Mouse (Mus musculus): ENCODE measurements around the gene Ermp1. TPM values are rescaled to one million over a fixed set of nuclear protein-coding genes. Genes with fewer than 3 reads are reported as not detected.

Ermp1 gene
- total RNA-seq, 2 experiments from 2014 or later = 8.0 to 8.2 TPM

- no peak for DNase-seq (ENCODE audit: low spot score)
Measured at GRCm38 (mm10) chr19:29661974-29662580, 13.9 kb upstream of the Ermp1 start.

- DNase-seq (ENCODE audit: low spot score) = no peak
Measured at GRCm38 (mm10) chr19:29660835-29661764, 12.9 kb upstream of the Ermp1 start.

DNA sequence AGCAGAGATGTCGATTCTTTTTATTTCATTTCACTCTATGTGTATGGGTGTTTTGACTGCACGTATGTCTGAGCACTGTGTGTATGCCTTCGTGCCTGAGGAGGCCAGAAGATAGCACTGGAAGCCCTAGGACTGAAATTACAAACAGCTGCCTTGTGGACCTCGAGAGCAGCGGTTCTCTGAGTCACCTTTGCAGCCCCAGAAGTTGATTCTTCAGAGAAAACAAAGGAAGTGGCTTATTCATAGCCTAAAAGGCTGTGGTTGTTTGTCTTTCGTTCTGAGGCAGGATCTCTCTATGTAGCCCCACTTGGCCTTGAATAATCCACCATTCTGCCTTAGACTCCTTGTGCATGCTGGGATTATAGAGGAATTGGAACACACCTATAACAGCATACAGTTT, 11.5 kb upstream of the Ermp1 start:
- DNase-seq (ENCODE audit: low spot score) = no peak

DNA sequence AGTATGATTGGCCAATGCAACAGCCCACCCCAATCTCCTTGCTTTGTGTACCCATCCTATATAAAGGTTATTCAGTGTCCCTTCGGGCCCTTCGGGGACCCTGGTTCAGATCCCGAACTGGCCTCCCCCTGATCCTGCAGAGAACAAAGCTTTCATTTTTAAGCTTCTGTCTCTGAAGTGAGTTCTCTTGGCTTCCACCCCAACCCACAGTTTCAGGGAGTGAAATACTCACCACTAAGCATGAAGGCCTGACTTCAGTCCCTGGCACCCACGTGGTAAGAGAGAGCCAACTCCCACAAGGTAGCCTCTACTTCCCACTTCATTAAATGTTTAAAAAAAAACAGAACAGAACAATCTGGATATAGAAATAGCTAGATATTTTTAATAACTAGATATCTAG, 10.6 kb upstream of the Ermp1 start:
- no peak for DNase-seq (ENCODE audit: low spot score)

DNA sequence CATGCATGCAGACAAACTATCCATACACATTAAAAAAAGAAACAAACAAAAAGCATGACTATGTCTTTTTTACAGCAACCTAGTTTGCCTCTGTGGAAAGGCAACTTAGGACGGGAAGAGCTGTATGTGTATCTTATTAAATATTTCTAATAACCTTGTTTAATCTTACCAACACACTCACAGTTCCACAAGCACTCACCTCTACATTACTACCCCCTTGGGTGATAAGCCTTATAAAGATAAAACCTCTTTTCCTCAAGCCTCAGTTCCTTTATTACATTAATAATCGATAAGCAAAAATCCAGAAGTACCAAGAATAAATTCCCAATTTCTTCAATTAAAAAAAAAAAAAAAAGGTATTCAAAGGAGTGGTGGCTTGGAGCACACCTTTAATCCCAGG, 9.3 kb upstream of the Ermp1 start:
- no peak for DNase-seq (ENCODE audit: low spot score)

DNA sequence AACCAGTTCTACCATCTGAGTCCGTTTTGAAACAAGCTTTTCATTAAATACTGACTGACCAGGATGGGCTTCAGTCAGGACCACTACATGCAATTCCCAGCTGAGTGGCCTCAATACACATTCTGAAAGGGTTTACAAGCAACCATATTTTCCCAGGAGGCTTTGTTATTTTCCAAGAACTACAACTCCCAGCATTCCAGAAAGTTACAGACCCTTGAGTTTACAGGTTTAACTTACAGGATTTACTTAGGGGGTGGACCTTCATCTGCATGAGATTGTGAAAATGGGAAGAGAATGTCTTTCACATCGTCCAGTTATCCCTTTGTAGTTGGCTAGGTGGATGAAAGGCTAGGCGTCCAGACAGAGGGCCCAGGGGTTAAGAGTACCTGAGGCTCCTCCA, 8.8 kb upstream of the Ermp1 start:
- no peak for DNase-seq (ENCODE audit: low spot score)

- no peak for DNase-seq (ENCODE audit: low spot score)
Measured at GRCm38 (mm10) chr19:29656620-29657019, 8.4 kb upstream of the Ermp1 start.

GRCm38 (mm10) chr19:29656029-29656428, 7.8 kb upstream of the Ermp1 start:
- no peak for DNase-seq (ENCODE audit: low spot score)

- no peak for DNase-seq (ENCODE audit: low spot score)
Measured at GRCm38 (mm10) chr19:29655148-29655547, 6.9 kb upstream of the Ermp1 start.

GRCm38 (mm10) chr19:29653768-29654265, 5.6 kb upstream of the Ermp1 start:
- DNase-seq (ENCODE audit: low spot score) = no peak

DNA sequence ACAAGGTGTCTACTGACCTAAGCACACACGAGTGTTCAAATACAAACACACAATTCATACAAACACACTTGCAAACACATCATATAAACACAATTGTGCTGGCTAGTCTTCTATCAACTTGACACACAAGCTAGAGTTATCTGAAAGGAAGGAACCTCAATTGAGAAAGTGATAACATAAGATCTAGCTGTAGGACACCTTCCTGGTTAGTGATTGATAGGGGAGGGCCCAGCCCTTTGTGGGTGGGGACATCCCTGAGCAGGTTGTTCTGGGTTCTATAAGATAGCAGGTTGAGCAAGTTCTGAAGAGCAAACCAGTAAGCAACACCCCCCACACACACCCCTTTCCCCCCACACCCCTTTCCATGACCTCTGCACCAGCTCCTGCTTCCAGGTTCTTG, 1.5 kb upstream of the Ermp1 start:
- DNase-seq (ENCODE audit: low spot score) = no peak

GRCm38 (mm10) chr19:29648550-29648914, 317 bp upstream of the Ermp1 start:
- DNase-seq (ENCODE audit: low spot score) = no peak

DNA sequence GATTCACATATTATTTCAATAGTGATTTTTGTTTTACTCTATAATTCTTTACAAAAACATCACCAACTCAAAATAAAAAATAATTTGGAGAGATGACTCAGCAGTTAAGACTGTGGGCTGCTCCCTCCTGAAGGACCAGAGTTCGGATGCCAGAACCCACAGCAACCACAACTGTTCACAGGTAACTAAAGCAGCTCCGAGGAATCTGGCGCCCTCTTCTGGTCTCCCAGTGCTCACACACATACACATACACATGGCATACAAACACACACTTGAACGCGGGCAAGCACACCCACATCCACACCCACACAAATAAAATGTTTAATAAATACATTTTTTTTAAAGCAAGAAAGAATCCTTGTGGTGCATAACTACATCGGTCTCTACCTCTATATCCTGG, 3.5 kb downstream of the Ermp1 start:
- DNase-seq (ENCODE audit: low spot score) = no peak

DNA sequence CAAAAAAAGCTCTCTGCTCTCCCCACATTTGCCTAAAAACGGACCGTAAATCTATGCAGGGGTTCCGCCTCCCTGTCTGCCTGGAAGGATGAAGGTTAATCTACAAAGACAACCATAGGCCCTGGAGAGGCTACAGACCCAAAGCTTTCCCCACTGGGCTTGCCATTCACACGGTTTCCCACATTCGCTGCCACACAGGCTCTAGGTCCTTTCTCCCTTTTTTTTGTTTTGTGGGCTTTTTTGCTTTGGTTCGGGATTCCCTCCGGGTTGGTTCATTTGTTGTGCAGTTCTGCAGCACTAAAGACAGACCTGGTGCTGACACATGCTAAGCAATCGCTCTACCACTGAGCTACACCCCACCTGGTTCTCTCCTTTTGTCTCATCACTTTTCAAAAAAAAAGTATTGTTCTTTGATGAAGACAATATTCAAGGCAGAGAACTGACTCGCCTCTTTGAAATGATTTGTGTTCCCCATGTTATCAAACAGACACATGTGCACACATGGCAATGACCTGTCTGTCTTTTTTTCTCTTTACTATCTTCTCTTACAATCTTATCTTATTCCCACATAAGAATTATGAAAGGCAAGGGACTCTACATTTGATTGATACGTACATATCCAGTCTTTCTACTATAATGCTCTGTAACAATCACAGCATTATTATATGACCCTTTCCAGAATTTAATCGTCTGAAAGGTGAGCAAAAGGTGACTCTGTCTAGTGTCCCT, 4.9 kb downstream of the Ermp1 start:
- no peak for DNase-seq (ENCODE audit: low spot score)

DNA sequence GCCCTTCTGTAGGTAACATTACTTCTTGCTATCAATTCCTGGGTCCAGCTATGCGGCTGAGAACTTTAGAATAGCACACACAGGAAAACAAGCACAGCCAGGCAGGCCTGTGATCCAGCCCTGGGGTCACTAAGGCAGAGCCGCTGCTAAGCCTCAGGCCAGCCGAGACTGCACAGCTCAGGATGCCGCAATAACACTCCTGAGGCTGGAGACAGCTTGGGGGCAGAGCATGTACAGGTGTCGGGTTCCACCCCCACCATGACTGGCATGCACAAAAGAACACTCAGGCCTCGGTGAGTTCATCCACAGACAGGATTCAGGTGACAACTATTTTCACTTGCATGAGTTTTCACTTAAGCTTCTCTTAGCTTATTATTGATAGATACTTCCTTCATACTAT, 6.0 kb downstream of the Ermp1 start:
- no peak for DNase-seq (ENCODE audit: low spot score)

DNA sequence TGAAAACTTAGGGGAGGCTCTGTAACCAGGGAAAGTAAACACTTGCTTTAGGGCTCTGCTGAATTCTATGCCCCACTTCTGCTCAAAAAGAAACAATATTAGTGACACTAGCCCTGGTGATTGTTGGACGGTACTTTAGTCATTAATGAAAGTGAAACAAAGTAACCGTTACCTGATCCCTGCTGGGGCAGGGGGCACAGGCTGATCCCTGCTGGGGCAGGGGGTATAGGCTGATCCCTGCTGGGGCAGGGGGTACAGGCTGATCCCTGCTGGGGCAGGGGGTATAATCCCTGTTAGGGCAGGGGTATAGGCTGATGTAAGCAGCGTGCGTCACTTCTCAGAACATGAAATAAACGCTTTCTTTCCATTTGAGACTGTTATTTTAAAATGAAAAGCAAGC, 6.7 kb downstream of the Ermp1 start:
- no peak for DNase-seq (ENCODE audit: low spot score)

- no peak for DNase-seq (ENCODE audit: low spot score)
Measured at GRCm38 (mm10) chr19:29641055-29641454, 7.2 kb downstream of the Ermp1 start.

GRCm38 (mm10) chr19:29612102-29612501, 36.1 kb downstream of the Ermp1 start:
- no peak for DNase-seq (ENCODE audit: low spot score)

DNA sequence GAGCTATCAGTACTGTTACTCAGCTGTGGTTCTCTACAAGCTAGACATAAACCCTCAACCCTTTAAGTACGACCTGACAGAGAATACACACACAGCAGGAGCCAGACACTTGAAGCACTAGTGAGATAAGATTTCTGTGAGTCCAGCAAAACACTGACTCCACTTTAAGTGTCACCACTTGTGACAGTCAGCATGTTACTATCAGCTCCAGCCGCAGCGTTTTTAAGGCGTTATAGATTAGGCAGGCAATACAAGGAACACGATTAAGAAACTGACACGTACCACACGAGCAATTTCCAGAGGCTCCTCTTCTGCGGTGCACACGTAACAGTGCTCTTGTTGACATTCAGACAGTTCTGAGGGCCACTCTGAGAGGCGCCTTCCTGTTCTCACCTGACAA, 37.3 kb downstream of the Ermp1 start:
- no peak for DNase-seq (ENCODE audit: low spot score)

DNA sequence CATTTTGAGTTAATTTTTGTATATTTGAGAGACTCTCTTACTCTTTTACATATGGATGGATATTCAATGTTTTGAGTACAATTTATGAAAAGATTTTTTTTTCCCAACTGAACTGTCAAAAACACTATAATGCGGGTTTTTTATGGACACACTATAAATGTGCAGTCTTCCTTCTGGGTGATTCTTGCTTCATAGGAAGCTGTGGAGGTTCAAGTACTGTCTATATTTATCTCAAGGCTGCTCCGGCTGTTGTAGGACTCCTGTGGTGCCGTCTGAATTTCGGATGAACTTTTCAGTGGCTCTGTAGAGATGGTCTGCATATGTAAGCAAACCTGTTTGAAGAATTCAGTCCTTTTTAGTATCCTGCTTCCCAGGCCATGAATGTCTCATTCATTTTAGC, 40.0 kb downstream of the Ermp1 start:
- no peak for DNase-seq (ENCODE audit: low spot score)

GRCm38 (mm10) chr19:29607521-29607920, 40.7 kb downstream of the Ermp1 start:
- DNase-seq (ENCODE audit: low spot score) = no peak

- no peak for DNase-seq (ENCODE audit: low spot score)
Measured at GRCm38 (mm10) chr19:29604653-29605052, 43.6 kb downstream of the Ermp1 start.
